Mouse (Mus musculus) liver, embryonic 18 days (tissue): ENCODE data around the gene Cd86. TPM values are rescaled to one million over a fixed set of nuclear protein-coding genes. Genes with fewer than 3 reads are reported as not detected.

Experiments used
- polyA plus RNA-seq: library from polyadenylated mRNA; depleted of rRNA; stranded (reverse); fragments of >200 nt; gene quantifications from 2 replicates; pipeline ENCODE4 v1.2.3, GENCODE M21; 2012; rRNA removed

The Cd86 gene
- polyA plus RNA-seq: 6.6 and 7.2 TPM in 2 replicates

GRCm38 (mm10) chr16:36665782-36666181 lies at the start of gene Cd86:
Gene Cd86 (minus strand): TSS chr16:36666081.

GRCm38 (mm10) chr16:36693818-36694413 lies 28.0 kb upstream of the Cd86 start, which contains the start of gene Ildr1:
Gene Ildr1 (plus strand): TSS chr16:36693978.

GRCm38 (mm10) chr16:36561386-36562338 lies 104.2 kb downstream of the Cd86 start, which contains the start of gene Casr:
Gene Casr (minus strand): TSS chr16:36562141.

Other genes with a start within 250 kb of the Cd86 start
- gene Stfa3, start 210.7 kb downstream of the Cd86 start, polyA plus RNA-seq: 441 and 635 TPM in 2 replicates
- gene Casr, start 103.9 kb downstream of the Cd86 start, polyA plus RNA-seq: under 0.01 TPM in 1 of 2 replicates, not detected in the other
- gene Ildr1, start 27.9 kb upstream of the Cd86 start, polyA plus RNA-seq: 0.36 and 0.41 TPM in 2 replicates
- 0.40 and 2.2 TPM in 2 replicates for gene Slc15a2, start 118.9 kb upstream of the Cd86 start, polyA plus RNA-seq
- gene Iqcb1, start 162.3 kb upstream of the Cd86 start, polyA plus RNA-seq: 5.2 and 6.4 TPM in 2 replicates
- gene Eaf2, start 208.9 kb upstream of the Cd86 start, polyA plus RNA-seq: 0.31 and 0.56 TPM in 2 replicates
- 16.2 and 20.4 TPM in 2 replicates for gene Golgb1, start 209.1 kb upstream of the Cd86 start, polyA plus RNA-seq